Mouse (Mus musculus): ENCODE measurements around the gene Wbp1l. TPM values are rescaled to one million over a fixed set of nuclear protein-coding genes. Genes with fewer than 3 reads are reported as not detected.
A peak's percentile ranks its signal among the peaks of the same experiment; 100 is the strongest.

Wbp1l gene
- polyA plus RNA-seq, 1 experiment, result 33.5 TPM

- TF ChIP-seq CEBPB (IDR thresholded peaks at IDR 0.05; ENCODE audit: low read depth), result peak; percentile 91
- TF ChIP-seq MYOG (IDR thresholded peaks at IDR 0.05; ENCODE audit: control insufficient read depth, extremely low read depth, insufficient read length), result no peak
These were observed 1.5 kb downstream of the Wbp1l start for GRCm38 (mm10) chr19:46600371-46600770.

GRCm38 (mm10) chr19:46601491-46601890 is 2.6 kb downstream of the Wbp1l start:
- Histone ChIP-seq H3ac (ENCODE audit: control insufficient read depth, insufficient read length, low read depth) (no peak overlapping the region), H3K4me3 (ENCODE audit: insufficient read depth, poor library complexity, severe bottlenecking) (no peak overlapping the region), H3K79me3 (ENCODE audit: low read depth) (peaks cover 50% of the 10 kb centered on the region), H3K36me3 (ENCODE audit: control insufficient read depth, insufficient read depth) (no peaks in the 10 kb centered on the region), H3K79me2 (ENCODE audit: control insufficient read depth, insufficient read depth) (peaks cover 66% of the 10 kb centered on the region), H3K27me3 (ENCODE audit: control insufficient read depth, insufficient read depth, insufficient read length) (no peaks in the 10 kb centered on the region)
- TF ChIP-seq CTCF (IDR thresholded peaks at IDR 0.05; ENCODE audit: control insufficient read depth, insufficient read depth, insufficient read length) (no peak), MAX (IDR thresholded peaks at IDR 0.05) (no peak), MYOD1 (IDR thresholded peaks at IDR 0.05; ENCODE audit: control insufficient read depth, insufficient read length, low read depth) (no peak), MYOG (IDR thresholded peaks at IDR 0.05; ENCODE audit: control insufficient read depth, extremely low read depth, insufficient read length) (no peak), FOSL1 (IDR thresholded peaks at IDR 0.05; ENCODE audit: insufficient read depth, low read length, poor library complexity, severe bottlenecking) (no peak), USF1 (IDR thresholded peaks at IDR 0.05; ENCODE audit: low read depth) (no peak), CEBPB (IDR thresholded peaks at IDR 0.05; ENCODE audit: low read depth) (no peak)

More at GRCm38 (mm10) chr19:46600371-46600770, 1.5 kb downstream of the Wbp1l start:
- peaks cover 49% of the 10 kb centered on the region for H3K79me3 ChIP-seq (ENCODE audit: low read depth)
- no peaks in the 10 kb centered on the region for H3K27me3 ChIP-seq (ENCODE audit: control insufficient read depth, insufficient read depth, insufficient read length)
- H3ac ChIP-seq (ENCODE audit: control insufficient read depth, insufficient read length, low read depth), result no peak overlapping the region
- peaks cover 60% of the 10 kb centered on the region for H3K79me2 ChIP-seq (ENCODE audit: control insufficient read depth, insufficient read depth)
- no peak overlapping the region for H3K4me3 ChIP-seq (ENCODE audit: insufficient read depth, poor library complexity, severe bottlenecking)
- no peaks in the 10 kb centered on the region for H3K36me3 ChIP-seq (ENCODE audit: control insufficient read depth, insufficient read depth)

- Histone ChIP-seq H3K79me2 (ENCODE audit: control insufficient read depth, insufficient read depth) (peaks cover 75% of the 10 kb centered on the region), H3K27me3 (ENCODE audit: control insufficient read depth, insufficient read depth, insufficient read length) (no peaks in the 10 kb centered on the region), H3ac (ENCODE audit: control insufficient read depth, insufficient read length, low read depth) (no peak overlapping the region), H3K36me3 (ENCODE audit: control insufficient read depth, insufficient read depth) (peaks cover 5% of the 10 kb centered on the region), H3K79me3 (ENCODE audit: low read depth) (peaks cover 55% of the 10 kb centered on the region), H3K4me3 (ENCODE audit: insufficient read depth, poor library complexity, severe bottlenecking) (no peak overlapping the region)
- no peak for TF ChIP-seq USF1 (IDR thresholded peaks at IDR 0.05; ENCODE audit: low read depth)
- no peak for TF ChIP-seq MAX (IDR thresholded peaks at IDR 0.05)
- no peak for TF ChIP-seq MYOD1 (IDR thresholded peaks at IDR 0.05; ENCODE audit: control insufficient read depth, insufficient read length, low read depth)
- TF ChIP-seq MYOG (IDR thresholded peaks at IDR 0.05; ENCODE audit: control insufficient read depth, extremely low read depth, insufficient read length), result no peak
- TF ChIP-seq FOSL1 (IDR thresholded peaks at IDR 0.05; ENCODE audit: insufficient read depth, low read length, poor library complexity, severe bottlenecking), result no peak
- TF ChIP-seq CEBPB (IDR thresholded peaks at IDR 0.05; ENCODE audit: low read depth), result no peak
- TF ChIP-seq CTCF (IDR thresholded peaks at IDR 0.05; ENCODE audit: control insufficient read depth, insufficient read depth, insufficient read length), result no peak
These were observed 3.5 kb downstream of the Wbp1l start for GRCm38 (mm10) chr19:46602406-46602805.

GRCm38 (mm10) chr19:46606718-46607117 is 7.8 kb downstream of the Wbp1l start:
- H3K4me3 ChIP-seq (ENCODE audit: insufficient read depth, poor library complexity, severe bottlenecking), result no peak overlapping the region
- H3ac ChIP-seq (ENCODE audit: control insufficient read depth, insufficient read length, low read depth), result no peak overlapping the region
- peaks cover 50% of the 10 kb centered on the region for H3K79me2 ChIP-seq (ENCODE audit: control insufficient read depth, insufficient read depth)
- peaks cover 33% of the 10 kb centered on the region for H3K79me3 ChIP-seq (ENCODE audit: low read depth)
- no peaks in the 10 kb centered on the region for H3K27me3 ChIP-seq (ENCODE audit: control insufficient read depth, insufficient read depth, insufficient read length)
- H3K36me3 ChIP-seq (ENCODE audit: control insufficient read depth, insufficient read depth), result peaks cover 14% of the 10 kb centered on the region
- no peak for TF ChIP-seq MAX (IDR thresholded peaks at IDR 0.05)
- TF ChIP-seq MYOG (IDR thresholded peaks at IDR 0.05; ENCODE audit: control insufficient read depth, extremely low read depth, insufficient read length), result no peak
- no peak for TF ChIP-seq FOSL1 (IDR thresholded peaks at IDR 0.05; ENCODE audit: insufficient read depth, low read length, poor library complexity, severe bottlenecking)
- no peak for TF ChIP-seq CEBPB (IDR thresholded peaks at IDR 0.05; ENCODE audit: low read depth)
- TF ChIP-seq MYOD1 (IDR thresholded peaks at IDR 0.05; ENCODE audit: control insufficient read depth, insufficient read length, low read depth), result no peak
- TF ChIP-seq CTCF (IDR thresholded peaks at IDR 0.05; ENCODE audit: control insufficient read depth, insufficient read depth, insufficient read length), result no peak
- no peak for TF ChIP-seq USF1 (IDR thresholded peaks at IDR 0.05; ENCODE audit: low read depth)

GRCm38 (mm10) chr19:46607424-46607823 is 8.5 kb downstream of the Wbp1l start:
- Histone ChIP-seq H3K36me3 (ENCODE audit: control insufficient read depth, insufficient read depth) (peaks cover 16% of the 10 kb centered on the region), H3K79me2 (ENCODE audit: control insufficient read depth, insufficient read depth) (peaks cover 49% of the 10 kb centered on the region), H3K4me3 (ENCODE audit: insufficient read depth, poor library complexity, severe bottlenecking) (no peak overlapping the region), H3ac (ENCODE audit: control insufficient read depth, insufficient read length, low read depth) (no peak overlapping the region), H3K27me3 (ENCODE audit: control insufficient read depth, insufficient read depth, insufficient read length) (no peaks in the 10 kb centered on the region), H3K79me3 (ENCODE audit: low read depth) (peaks cover 30% of the 10 kb centered on the region)
- peak; percentile 14 for TF ChIP-seq CTCF (IDR thresholded peaks at IDR 0.05; ENCODE audit: control insufficient read depth, insufficient read depth, insufficient read length)
- no peak for TF ChIP-seq MYOG (IDR thresholded peaks at IDR 0.05; ENCODE audit: control insufficient read depth, extremely low read depth, insufficient read length)

GRCm38 (mm10) chr19:46608158-46608557 is 9.3 kb downstream of the Wbp1l start:
- Histone ChIP-seq H3K79me2 (ENCODE audit: control insufficient read depth, insufficient read depth) (peaks cover 41% of the 10 kb centered on the region), H3ac (ENCODE audit: control insufficient read depth, insufficient read length, low read depth) (no peak overlapping the region), H3K79me3 (ENCODE audit: low read depth) (peaks cover 24% of the 10 kb centered on the region), H3K36me3 (ENCODE audit: control insufficient read depth, insufficient read depth) (peaks cover 18% of the 10 kb centered on the region), H3K4me3 (ENCODE audit: insufficient read depth, poor library complexity, severe bottlenecking) (no peak overlapping the region), H3K27me3 (ENCODE audit: control insufficient read depth, insufficient read depth, insufficient read length) (no peaks in the 10 kb centered on the region)
- TF ChIP-seq MYOD1 (IDR thresholded peaks at IDR 0.05; ENCODE audit: control insufficient read depth, insufficient read length, low read depth) (no peak), MYOG (IDR thresholded peaks at IDR 0.05; ENCODE audit: control insufficient read depth, extremely low read depth, insufficient read length) (no peak), CEBPB (IDR thresholded peaks at IDR 0.05; ENCODE audit: low read depth) (no peak), FOSL1 (IDR thresholded peaks at IDR 0.05; ENCODE audit: insufficient read depth, low read length, poor library complexity, severe bottlenecking) (no peak), CTCF (IDR thresholded peaks at IDR 0.05; ENCODE audit: control insufficient read depth, insufficient read depth, insufficient read length) (no peak), MAX (IDR thresholded peaks at IDR 0.05) (no peak), USF1 (IDR thresholded peaks at IDR 0.05; ENCODE audit: low read depth) (no peak)

Data from C2C12 (cell line).